Mouse (Mus musculus) ES-Bruce4 (cell line): ENCODE measurements around the gene Fam214a.
"Not testable (repeated sequence)": the region's sequence is repeated elsewhere in the genome, so short reads cannot be mapped to it uniquely, and the experiment has no call there.

Source experiments
- CTCF ChIP-seq: IDR thresholded peaks from one replicate; pipeline ENCODE4 v1.8.1; 2011; ENCODE audit warnings: low read depth, low read length
- EP300 ChIP-seq: IDR thresholded peaks from 2 replicates; pipeline ENCODE4 v1.6.1; 2011; ENCODE audit warnings: low read depth, low read length; ENCODE audit not compliant: insufficient read depth
- POLR2A ChIP-seq: IDR thresholded peaks from one replicate; pipeline ENCODE4 v1.8.1; 2011; ENCODE audit warnings: low read length; ENCODE audit not compliant: insufficient read depth

DNA sequence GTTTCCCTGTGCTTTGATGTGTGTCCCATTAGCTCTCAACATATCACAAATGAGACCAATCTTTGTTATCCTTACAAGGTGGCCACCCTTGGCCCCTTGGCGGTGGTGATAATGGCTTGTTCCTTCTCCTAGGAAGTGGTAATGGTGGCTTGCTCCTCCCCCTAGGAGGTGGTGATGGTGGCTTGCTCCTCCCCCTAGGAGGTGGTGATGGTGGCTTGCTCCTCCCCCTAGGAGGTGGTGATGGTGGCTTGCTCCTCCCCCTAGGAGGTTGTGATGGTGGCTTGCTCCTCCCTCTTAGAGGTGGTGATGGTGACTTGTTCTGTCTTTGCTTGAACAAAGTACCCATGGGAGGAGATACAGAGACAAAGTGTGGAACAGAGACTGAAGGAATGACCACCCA is 30.0 kb downstream of the Fam214a start:
- not testable (repeated sequence) for TF ChIP-seq CTCF, POLR2A, EP300
